Mouse (Mus musculus) stomach, embryonic 15.5 days (tissue): Measurements from ENCODE around the gene Prss48. TPM values are rescaled to one million over a fixed set of nuclear protein-coding genes. Genes with fewer than 3 reads are reported as not detected.

Experiments used
- ATAC-seq: fragments of 200-750 bp; cut with Nextera tagmentation; 2 replicates; pipeline ENCODE4 v1.8.0; 2017; ENCODE audit warnings: low read depth, moderate number of reproducible peaks, moderate TSS enrichment; ENCODE audit not compliant: insufficient read depth, low FRiP score
- H3K27ac ChIP-seq: fragments of 300-500 bp; sonication (generic); 2 replicates; pipeline ENCODE4 v1.5.1; 2015; ENCODE audit warnings: mild to moderate bottlenecking, inconsistent platforms
- H3K27me3 ChIP-seq: fragments of 300-500 bp; sonication (generic); replicated peaks from 2 replicates; pipeline ENCODE4 v1.6.1; 2015; ENCODE audit warnings: inconsistent platforms
- H3K36me3 ChIP-seq: fragments of 300-500 bp; sonication (generic); 2 replicates; pipeline ENCODE4 v1.6.1; 2015; ENCODE audit warnings: inconsistent platforms
- H3K4me1 ChIP-seq: fragments of 300-500 bp; sonication (generic); 2 replicates; pipeline ENCODE4 v1.6.1; 2015; ENCODE audit warnings: inconsistent platforms
- H3K4me2 ChIP-seq: fragments of 300-500 bp; sonication (generic); 2 replicates; pipeline ENCODE4 v1.6.1; 2015; ENCODE audit warnings: mild to moderate bottlenecking, inconsistent platforms
- H3K4me3 ChIP-seq: fragments of 300-500 bp; sonication (generic); replicated peaks from 2 replicates; pipeline ENCODE4 v1.5.1; 2015; ENCODE audit warnings: inconsistent platforms
- H3K9ac ChIP-seq: fragments of 300-500 bp; sonication (generic); 2 replicates; pipeline ENCODE4 v1.6.1; 2015; ENCODE audit warnings: inconsistent platforms
- H3K9me3 ChIP-seq: fragments of 300-500 bp; sonication (generic); 2 replicates; pipeline ENCODE4 v1.6.1; 2016; ENCODE audit warnings: inconsistent platforms
- WGBS: fragments of 180-500 bp; shearing (Covaris S2); methylation state at CpG from one replicate; pipeline ENCODE4 v1.1.7; 2015; 5-methylcytosine and 5-hydroxymethylcytosine counted together
- polyA plus RNA-seq: library from polyadenylated mRNA; unstranded; fragments of >200 nt; fragmentation: Nextera tagmentation; extraction: Ambion mirVana; gene quantifications from 2 replicates; pipeline ENCODE4 v1.2.1, GENCODE M21; 2015

Prss48 gene
- 0.23 TPM in 1 of 2 replicates, not detected in the other for polyA plus RNA-seq

GRCm38 (mm10) chr3:86002423-86002822, at the start of gene Prss48:
Gene Prss48 (minus strand): TSS chr3:86002491.
- no peaks in the 10 kb centered on the region for H3K4me1 ChIP-seq
- no peak within 1 kb of the TSS for H3K27ac ChIP-seq
- 73% methylated on average over 17 of the region's 17 CpGs for WGBS
- no peaks in the 10 kb centered on the region for H3K27me3 ChIP-seq
- no peak within 1 kb of the TSS for H3K4me2 ChIP-seq
- no peaks in the 10 kb centered on the region for H3K36me3 ChIP-seq
- no peak for ATAC-seq
- no peaks in the 10 kb centered on the region for H3K9me3 ChIP-seq
- no peak within 1 kb of the TSS for H3K4me3 ChIP-seq
- no peak within 1 kb of the TSS for H3K9ac ChIP-seq

- ATAC-seq = no peak
- no peaks in the 10 kb centered on the region for H3K27me3 ChIP-seq
- H3K9ac ChIP-seq = no peak overlapping the region
- peaks cover 15% of the 10 kb centered on the region for H3K36me3 ChIP-seq
- no peak overlapping the region for H3K4me2 ChIP-seq
- no peaks in the 10 kb centered on the region for H3K4me1 ChIP-seq
- H3K9me3 ChIP-seq = no peaks in the 10 kb centered on the region
- H3K27ac ChIP-seq = no peak overlapping the region
- 85% methylated on average over 2 of the region's 2 CpGs for WGBS
- H3K4me3 ChIP-seq = no peak overlapping the region
Observed at GRCm38 (mm10) chr3:86049041-86049440, 46.8 kb upstream of the Prss48 start.

- no peaks in the 10 kb centered on the region for H3K4me1 ChIP-seq
- no peak overlapping the region for H3K9ac ChIP-seq
- no peak overlapping the region for H3K27ac ChIP-seq
- 91% methylated on average over 9 of the region's 9 CpGs for WGBS
- H3K4me2 ChIP-seq = no peak overlapping the region
- H3K27me3 ChIP-seq = no peaks in the 10 kb centered on the region
- no peak overlapping the region for H3K4me3 ChIP-seq
- H3K36me3 ChIP-seq = peaks cover 19% of the 10 kb centered on the region
- H3K9me3 ChIP-seq = no peaks in the 10 kb centered on the region
- ATAC-seq = no peak
Observed at GRCm38 (mm10) chr3:86047686-86048408, 45.6 kb upstream of the Prss48 start.

- peak overlapping the region; percentile 89 for H3K27ac ChIP-seq
- ATAC-seq = peak; percentile 52; the same call in 1 of the 2 replicates
- H3K36me3 ChIP-seq = peaks cover 11% of the 10 kb centered on the region
- no peaks in the 10 kb centered on the region for H3K9me3 ChIP-seq
- H3K4me1 ChIP-seq = peaks cover 12% of the 10 kb centered on the region; the same call in 1 of the 2 replicates
- H3K27me3 ChIP-seq = no peaks in the 10 kb centered on the region
- 36% methylated on average over 14 of the region's 14 CpGs for WGBS
- H3K4me3 ChIP-seq = peak overlapping the region; percentile 15
- H3K4me2 ChIP-seq = peak overlapping the region; percentile 34
- no peak overlapping the region for H3K9ac ChIP-seq
Observed at GRCm38 (mm10) chr3:86040286-86041201, 38.3 kb upstream of the Prss48 start.

GRCm38 (mm10) chr3:86038648-86039047, 36.4 kb upstream of the Prss48 start:
- H3K9me3 ChIP-seq = no peaks in the 10 kb centered on the region
- 35% methylated on average over 3 of the region's 3 CpGs for WGBS
- ATAC-seq = no peak
- no peak overlapping the region for H3K4me2 ChIP-seq
- H3K4me1 ChIP-seq = peaks cover 12% of the 10 kb centered on the region; the same call in 1 of the 2 replicates
- H3K4me3 ChIP-seq = no peak overlapping the region
- peaks cover 11% of the 10 kb centered on the region; the same call in 1 of the 2 replicates for H3K36me3 ChIP-seq
- H3K27ac ChIP-seq = peak overlapping the region; percentile 89
- no peak overlapping the region for H3K9ac ChIP-seq
- no peaks in the 10 kb centered on the region for H3K27me3 ChIP-seq

GRCm38 (mm10) chr3:86037926-86038484, 35.7 kb upstream of the Prss48 start:
- Histone ChIP-seq H3K27ac (peak overlapping the region; percentile 89), H3K36me3 (peaks cover 7% of the 10 kb centered on the region; the same call in 1 of the 2 replicates), H3K9me3 (no peaks in the 10 kb centered on the region), H3K4me2 (no peak overlapping the region), H3K4me3 (no peak overlapping the region), H3K27me3 (no peaks in the 10 kb centered on the region), H3K9ac (no peak overlapping the region), H3K4me1 (peaks cover 12% of the 10 kb centered on the region; the same call in 1 of the 2 replicates)
- no peak for ATAC-seq
- 61% methylated on average over 9 of the region's 9 CpGs for WGBS

- H3K36me3 ChIP-seq = peaks cover 6% of the 10 kb centered on the region; the same call in 1 of the 2 replicates
- WGBS = 62% methylated on average over 9 of the region's 9 CpGs
- ATAC-seq = peak; percentile 40; the same call in 1 of the 2 replicates
- no peak overlapping the region for H3K9ac ChIP-seq
- no peak overlapping the region for H3K4me3 ChIP-seq
- no peaks in the 10 kb centered on the region for H3K9me3 ChIP-seq
- H3K4me2 ChIP-seq = no peak overlapping the region
- no peaks in the 10 kb centered on the region for H3K27me3 ChIP-seq
- peaks cover 2% of the 10 kb centered on the region; the same call in 1 of the 2 replicates for H3K4me1 ChIP-seq
- peak overlapping the region; percentile 31 for H3K27ac ChIP-seq
Observed at GRCm38 (mm10) chr3:86033455-86034090, 31.3 kb upstream of the Prss48 start.

GRCm38 (mm10) chr3:86030566-86030965, 28.3 kb upstream of the Prss48 start:
- no peak for ATAC-seq
- Histone ChIP-seq H3K9ac (no peak overlapping the region), H3K4me2 (no peak overlapping the region), H3K27me3 (no peaks in the 10 kb centered on the region), H3K27ac (no peak overlapping the region), H3K9me3 (no peaks in the 10 kb centered on the region), H3K4me1 (no peaks in the 10 kb centered on the region), H3K4me3 (no peak overlapping the region), H3K36me3 (no peaks in the 10 kb centered on the region)
- WGBS = 68% methylated on average over 4 of the region's 4 CpGs

GRCm38 (mm10) chr3:86028658-86029375, 26.5 kb upstream of the Prss48 start:
- 73% methylated on average over 15 of the region's 15 CpGs for WGBS
- Histone ChIP-seq H3K4me1 (no peaks in the 10 kb centered on the region), H3K9me3 (no peaks in the 10 kb centered on the region), H3K27ac (no peak overlapping the region), H3K4me2 (no peak overlapping the region), H3K36me3 (no peaks in the 10 kb centered on the region), H3K4me3 (no peak overlapping the region), H3K9ac (no peak overlapping the region), H3K27me3 (no peaks in the 10 kb centered on the region)
- ATAC-seq = no peak

- no peak for ATAC-seq
- Histone ChIP-seq H3K4me2 (no peak overlapping the region), H3K36me3 (no peaks in the 10 kb centered on the region), H3K9ac (no peak overlapping the region), H3K27ac (no peak overlapping the region), H3K4me3 (no peak overlapping the region), H3K27me3 (no peaks in the 10 kb centered on the region), H3K4me1 (no peaks in the 10 kb centered on the region), H3K9me3 (no peaks in the 10 kb centered on the region)
- WGBS = 93% methylated on average over 20 of the region's 20 CpGs
Observed at GRCm38 (mm10) chr3:86025341-86026137, 23.2 kb upstream of the Prss48 start.
